Mouse (Mus musculus): Measurements from ENCODE around the gene Spen.

The Spen gene

DNA sequence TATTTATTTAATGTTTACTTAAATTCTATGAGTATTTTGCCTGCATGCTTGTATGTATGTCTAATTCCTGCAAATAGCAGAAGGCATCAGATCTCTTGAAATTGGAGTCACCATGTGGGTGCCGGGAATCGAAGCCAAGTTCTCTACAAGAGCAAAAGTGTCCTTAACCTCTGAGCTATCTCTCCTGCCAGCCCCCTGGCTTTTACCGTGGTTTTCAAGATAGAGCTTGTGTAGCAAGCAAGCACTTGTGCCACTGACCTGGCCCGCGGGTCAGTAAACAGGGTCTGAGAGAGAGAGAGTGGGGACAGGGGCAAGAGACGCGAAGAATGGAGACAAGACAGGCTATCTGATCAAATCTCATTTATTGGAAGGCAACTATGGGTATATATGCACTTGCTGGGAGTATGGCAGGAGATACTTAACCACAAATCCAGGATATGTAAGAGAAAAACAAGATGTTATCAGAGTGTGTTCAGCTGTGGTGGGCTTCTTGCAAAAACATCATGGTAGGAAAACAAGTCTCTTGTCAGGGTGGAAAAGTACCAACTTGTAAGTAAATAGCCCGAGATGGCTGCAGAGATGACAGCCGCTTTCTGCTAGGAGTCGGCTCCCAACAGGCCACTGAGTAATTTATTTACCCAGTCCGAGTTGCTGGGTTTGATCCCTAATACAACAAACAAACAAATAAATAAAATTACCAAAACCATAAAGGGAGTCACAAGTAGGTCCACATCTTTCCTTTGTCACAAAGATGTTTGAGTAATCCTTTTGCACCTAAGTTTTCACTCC is 94.6 kb downstream of the Spen start:
- DNase-seq, result no peak

DNA sequence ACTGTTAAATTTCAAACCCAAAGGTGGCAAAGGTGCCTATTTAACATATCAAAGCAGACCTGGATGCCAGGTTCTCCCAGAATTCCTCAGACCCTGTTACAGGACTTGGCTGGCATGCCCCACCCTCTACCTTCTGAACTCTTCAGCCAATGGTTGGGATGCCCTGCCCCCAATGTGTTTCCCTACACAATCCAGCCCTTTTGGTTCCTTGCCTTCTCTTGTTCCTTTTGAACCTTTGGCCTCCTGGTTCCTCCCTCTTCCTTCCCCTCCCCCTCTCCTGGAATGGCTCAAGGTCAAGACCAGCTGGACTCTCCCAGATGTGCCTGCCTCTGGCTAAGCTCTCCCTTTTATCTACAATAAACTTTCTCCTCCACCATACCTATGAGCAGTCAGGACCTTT is 97.5 kb downstream of the Spen start:
- DNase-seq, result peak; percentile 80 to 92

DNA sequence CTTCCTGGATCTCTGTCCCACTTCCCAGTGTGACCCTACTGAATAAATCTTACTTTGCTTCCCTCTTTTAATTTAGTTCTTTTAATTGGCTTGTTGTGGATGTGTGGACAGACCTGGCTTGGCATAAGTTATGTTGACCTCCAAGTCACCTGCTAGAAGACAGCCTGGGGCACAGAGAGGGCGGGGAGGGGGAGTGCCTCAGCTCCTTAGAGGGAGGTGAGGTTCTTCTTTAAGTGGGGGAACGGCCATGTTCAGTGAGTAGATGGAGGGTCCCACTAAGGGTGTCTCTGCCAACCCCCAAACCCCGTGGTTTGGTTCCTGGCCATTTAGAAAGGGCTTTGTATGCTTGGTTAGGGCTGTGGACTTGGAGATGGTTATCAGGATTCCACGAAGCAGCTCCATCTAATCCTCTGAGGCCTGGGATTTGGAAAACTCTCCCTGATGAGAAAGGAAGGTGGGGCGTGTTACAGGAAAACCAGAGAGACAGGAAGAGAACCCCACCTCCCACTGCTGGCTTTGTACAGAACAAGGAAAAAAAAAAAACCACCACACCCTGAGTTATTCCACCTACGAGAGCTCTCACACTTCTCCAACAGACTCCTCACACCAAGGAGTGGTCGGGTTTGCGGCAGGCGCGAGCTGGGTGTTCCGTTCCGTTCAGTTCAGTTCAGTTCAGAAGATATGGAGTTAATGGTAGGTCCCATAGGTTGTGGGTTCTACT is 99.2 kb downstream of the Spen start:
- peak; percentile 58 to 82 for DNase-seq

- no peak for DNase-seq
These were observed 102.4 kb downstream of the Spen start, which contains the start of gene Srarp for GRCm38 (mm10) chr4:141435974-141436373. Gene Srarp, minus strand, starts transcription at chr4:141436105.

GRCm38 (mm10) chr4:141433191-141433590 is 105.2 kb downstream of the Spen start:
- DNase-seq, result peak in 1 of 2 experiments; percentile 40

DNA sequence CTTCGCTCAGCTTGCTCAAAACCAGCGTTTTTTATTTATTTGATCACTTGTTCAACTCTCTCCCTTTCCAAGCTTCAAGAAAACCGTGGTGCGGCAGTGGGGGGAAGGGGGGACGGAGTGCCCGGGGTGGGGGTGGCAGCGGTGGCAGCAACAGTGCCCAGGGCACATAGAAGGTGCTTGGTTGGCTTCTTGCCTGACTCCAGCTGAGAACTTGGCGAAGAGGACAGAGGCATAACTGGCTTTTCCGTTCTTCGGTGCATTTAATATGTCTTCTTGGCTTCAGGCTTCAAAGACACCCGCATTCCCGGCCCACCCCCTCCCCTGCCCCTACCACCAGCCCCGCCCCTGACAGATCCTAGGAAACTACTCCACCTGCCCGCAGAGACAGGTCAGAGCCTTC is 105.7 kb downstream of the Spen start:
- DNase-seq, result peak; percentile 61 to 69

DNA sequence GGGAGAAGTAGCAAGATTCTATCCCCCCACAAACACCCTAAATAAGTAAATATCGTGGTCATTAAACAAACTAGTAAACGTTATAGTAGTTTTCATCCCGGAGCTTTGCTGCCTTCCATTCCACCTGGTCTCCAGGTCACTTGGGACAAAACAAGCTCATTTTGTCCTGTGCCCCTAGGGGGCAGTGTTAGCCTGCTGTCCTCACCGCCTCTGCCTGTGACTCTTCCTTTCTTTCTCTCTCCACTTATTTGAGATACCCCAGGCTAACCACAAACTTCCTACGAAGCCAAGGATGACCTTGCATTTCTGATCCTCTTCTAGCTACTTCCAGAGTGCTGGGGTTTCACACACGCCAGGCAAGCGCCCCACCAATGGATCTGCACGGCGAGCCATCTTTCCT is 107.4 kb downstream of the Spen start:
- DNase-seq, result peak; percentile 83 to 85

DNA sequence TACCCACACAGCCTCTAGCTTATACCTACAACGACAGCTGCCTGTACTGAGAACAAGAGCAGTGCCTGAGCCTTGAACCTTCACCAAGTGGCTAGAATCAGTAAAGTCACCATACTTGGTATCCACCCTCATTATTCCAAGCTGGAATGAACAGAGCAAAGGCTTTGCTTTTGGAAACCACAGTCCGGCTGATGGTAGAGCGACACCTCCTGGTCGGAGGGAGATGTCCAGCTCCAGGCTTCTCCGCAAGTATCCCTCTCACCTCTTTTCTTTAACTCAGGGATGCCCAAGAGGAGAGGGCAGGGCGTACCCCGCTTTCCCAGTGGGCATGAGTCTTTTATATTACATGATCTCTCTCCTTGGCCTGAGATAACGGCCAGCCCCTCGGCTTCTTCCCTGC is 108.5 kb downstream of the Spen start:
- peak; percentile 70 to 77 for DNase-seq

DNA sequence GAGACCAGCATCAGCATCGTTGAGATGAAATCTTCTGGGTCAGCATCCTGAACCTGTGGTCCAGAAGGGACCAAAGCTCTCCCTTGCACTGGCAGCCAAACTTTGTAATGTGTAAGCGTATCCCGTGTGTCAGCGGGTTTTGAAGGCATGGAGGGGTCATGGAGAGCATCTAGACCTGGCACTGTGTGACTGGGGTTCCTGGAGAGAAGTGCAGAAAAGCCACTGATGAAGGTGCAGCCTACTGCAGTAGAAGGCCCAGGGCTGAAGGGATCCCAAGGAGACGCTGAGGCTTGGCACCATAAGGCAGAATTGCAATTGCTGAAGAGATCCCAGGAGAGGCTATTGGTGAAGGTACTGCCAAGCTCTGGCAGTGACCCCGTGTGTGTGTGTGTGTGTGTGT is 109.0 kb downstream of the Spen start:
- no peak for DNase-seq

GRCm38 (mm10) chr4:141427921-141428320 is 110.5 kb downstream of the Spen start:
- DNase-seq, result no peak

DNA sequence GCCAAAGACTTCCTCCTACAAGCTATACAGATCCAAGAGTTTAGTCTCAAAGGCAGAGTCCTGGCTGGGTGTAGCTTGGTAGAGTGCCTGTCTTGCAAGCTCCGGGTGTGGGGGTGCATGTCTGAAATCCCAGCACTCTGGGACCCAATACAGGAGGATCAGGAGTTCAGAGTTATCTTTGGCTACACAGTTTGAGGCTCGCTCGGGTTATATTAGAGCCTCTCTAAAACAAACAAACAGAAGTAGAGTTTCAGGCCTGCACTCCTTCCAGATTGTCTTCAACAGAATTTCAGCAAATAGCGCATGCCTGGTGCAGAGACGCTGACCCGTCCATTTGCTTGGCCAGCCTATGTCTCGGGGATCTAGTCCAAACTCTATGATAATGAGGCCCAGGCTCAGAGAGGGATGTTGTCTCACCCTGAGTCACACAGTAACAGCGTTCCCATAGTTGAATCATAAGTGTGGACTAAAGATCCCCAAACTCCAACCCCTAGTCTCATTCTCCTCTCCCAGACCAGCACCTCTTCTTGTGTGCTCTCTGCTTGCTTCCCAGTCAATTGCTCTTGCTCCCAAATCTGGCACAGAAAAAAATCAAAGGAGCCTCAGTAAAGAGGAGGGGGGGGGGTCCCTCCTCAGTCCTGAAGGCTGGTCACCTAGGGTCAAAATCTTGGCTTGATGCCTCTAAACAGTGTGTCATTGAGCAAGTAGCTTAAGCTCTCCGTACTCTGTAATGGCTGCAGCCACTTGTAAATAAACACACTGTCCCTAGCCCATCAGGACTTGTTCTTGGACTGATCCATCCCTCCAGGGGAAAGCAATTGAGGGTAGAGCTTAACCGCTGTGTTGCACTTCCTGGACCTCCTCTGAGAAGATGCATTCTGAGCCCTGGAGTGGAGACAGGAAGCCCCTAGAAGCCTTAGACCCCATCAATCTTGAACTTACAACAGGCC is 111.3 kb downstream of the Spen start:
- DNase-seq, result peak in 1 of 2 experiments; percentile 35

GRCm38 (mm10) chr4:141425484-141426479 is 112.6 kb downstream of the Spen start:
- DNase-seq, result peak; percentile 63 to 91

GRCm38 (mm10) chr4:141423691-141424431 is 114.5 kb downstream of the Spen start:
- DNase-seq, result peak in 1 of 2 experiments; percentile 33

GRCm38 (mm10) chr4:141423288-141423687 is 115.1 kb downstream of the Spen start:
- DNase-seq, result peak in 1 of 2 experiments; percentile 34

- DNase-seq, result peak in 1 of 2 experiments; percentile 26
These were observed 115.6 kb downstream of the Spen start for GRCm38 (mm10) chr4:141422841-141423240.

DNA sequence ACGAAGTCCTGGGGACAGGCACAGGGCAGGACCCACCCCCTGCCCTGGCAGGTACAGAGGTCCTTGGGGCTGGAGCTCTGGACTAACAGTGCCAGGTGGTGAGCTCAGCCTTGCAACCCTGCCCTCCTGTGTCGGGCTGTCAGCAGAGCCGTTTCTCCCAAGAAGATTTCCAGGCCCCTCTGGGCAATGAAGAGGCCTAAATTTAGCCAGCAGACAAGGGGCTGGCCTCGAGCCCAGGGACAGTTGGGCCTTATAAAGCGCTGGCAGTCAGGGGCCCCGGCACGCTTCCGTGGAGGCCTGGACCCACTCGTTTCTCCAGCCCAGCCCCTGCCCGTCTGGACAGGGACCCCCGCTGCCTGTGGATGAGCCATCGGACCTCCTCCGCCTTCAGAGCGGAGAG is 117.0 kb downstream of the Spen start:
- peak in 1 of 2 experiments; percentile 42 for DNase-seq

GRCm38 (mm10) chr4:141420886-141421285 is 117.5 kb downstream of the Spen start:
- peak in 1 of 2 experiments; percentile 39 for DNase-seq

- DNase-seq, result no peak
These were observed 118.1 kb downstream of the Spen start, which contains the start of gene Hspb7 for GRCm38 (mm10) chr4:141420192-141420829. Gene Hspb7, plus strand, starts transcription at chr4:141420779.

- peak in 1 of 2 experiments; percentile 64 for DNase-seq
These were observed 118.8 kb downstream of the Spen start for GRCm38 (mm10) chr4:141419398-141420191.
